Mouse (Mus musculus) heart, embryonic 14.5 days (tissue): Measurements from ENCODE around the gene Fcnb. TPM values are rescaled to one million over a fixed set of nuclear protein-coding genes. Genes with fewer than 3 reads are reported as not detected.
A peak's percentile ranks its signal among the peaks of the same experiment; 100 is the strongest.

Experiments used
- ATAC-seq: fragments of 200-750 bp; cut with Nextera tagmentation; 2 replicates; pipeline ENCODE4 v1.8.0; 2017; ENCODE audit warnings: low read depth, moderate TSS enrichment; ENCODE audit not compliant: insufficient number of reproducible peaks, insufficient read depth, low FRiP score
- H3K27ac ChIP-seq, 2 experiments: fragments of 200-500 bp in 1 of 2; fragments of 300-500 bp in 1 of 2; sonication (generic) in 1 of 2; replicated peaks in 1 of 2; 2 replicates each; pipeline ENCODE4 v1.5.1; 2012 to 2014; ENCODE audit warnings: low read depth in 2 of 2, low read length in 2 of 2, control low read depth in 1 of 2, mild to moderate bottlenecking in 1 of 2, mixed read lengths in 1 of 2; ENCODE audit not compliant: control insufficient read depth in 1 of 2, insufficient read depth in 1 of 2
- H3K27me3 ChIP-seq: fragments of 300-500 bp; sonication (generic); 2 replicates; pipeline ENCODE4 v1.6.1; 2014; ENCODE audit warnings: mild to moderate bottlenecking, low read length, control low read depth; ENCODE audit not compliant: control insufficient read depth, insufficient read depth
- H3K36me3 ChIP-seq: fragments of 300-500 bp; sonication (generic); 2 replicates; pipeline ENCODE4 v1.6.1; 2014; ENCODE audit warnings: mild to moderate bottlenecking, control low read depth, low read length, mixed read lengths; ENCODE audit not compliant: control insufficient read depth, insufficient read depth
- H3K4me1 ChIP-seq, 2 experiments: fragments of 200-500 bp in 1 of 2; fragments of 300-500 bp in 1 of 2; sonication (generic) in 1 of 2; 2 replicates each; pipeline ENCODE4 v1.6.1; 2012 to 2014; ENCODE audit warnings: low read length in 2 of 2, control low read depth in 1 of 2, mixed read lengths in 1 of 2; ENCODE audit not compliant: control insufficient read depth in 2 of 2, insufficient read depth in 2 of 2
- H3K4me2 ChIP-seq: fragments of 300-500 bp; sonication (generic); 2 replicates; pipeline ENCODE4 v1.6.1; 2014; ENCODE audit warnings: mild to moderate bottlenecking, low read length
- H3K4me3 ChIP-seq, 2 experiments: fragments of 200-500 bp in 1 of 2; fragments of 300-500 bp in 1 of 2; sonication (generic) in 1 of 2; 2 replicates each; pipeline ENCODE4 v1.5.1; 2012 to 2014; ENCODE audit warnings: low read length in 2 of 2, mild to moderate bottlenecking in 2 of 2, control low read depth in 1 of 2, low read depth in 1 of 2, moderate library complexity in 1 of 2; ENCODE audit not compliant: control insufficient read depth in 1 of 2, insufficient read depth in 1 of 2
- H3K9ac ChIP-seq: fragments of 300-500 bp; sonication (generic); 2 replicates; pipeline ENCODE4 v1.6.1; 2014; ENCODE audit warnings: mild to moderate bottlenecking, low read length
- H3K9me3 ChIP-seq: fragments of 300-500 bp; sonication (generic); 2 replicates; pipeline ENCODE4 v1.6.1; 2016; ENCODE audit warnings: low read length, control low read depth; ENCODE audit not compliant: control insufficient read depth
- WGBS: fragments of 180-500 bp; shearing (Covaris S2); extraction: QIAGEN DNeasy Blood & Tissue Kit; methylation state at CpG from one replicate; pipeline ENCODE4 v1.1.7; 2014; 5-methylcytosine and 5-hydroxymethylcytosine counted together
- polyA plus RNA-seq: library from polyadenylated mRNA; unstranded; fragments of >200 nt; fragmentation: Nextera tagmentation; extraction: Ambion mirVana; gene quantifications from 2 replicates; pipeline ENCODE4 v1.2.1, GENCODE M21; 2014

Gene Fcnb
- polyA plus RNA-seq, 1 experiment from 2014 or later: 0.28 TPM

DNA sequence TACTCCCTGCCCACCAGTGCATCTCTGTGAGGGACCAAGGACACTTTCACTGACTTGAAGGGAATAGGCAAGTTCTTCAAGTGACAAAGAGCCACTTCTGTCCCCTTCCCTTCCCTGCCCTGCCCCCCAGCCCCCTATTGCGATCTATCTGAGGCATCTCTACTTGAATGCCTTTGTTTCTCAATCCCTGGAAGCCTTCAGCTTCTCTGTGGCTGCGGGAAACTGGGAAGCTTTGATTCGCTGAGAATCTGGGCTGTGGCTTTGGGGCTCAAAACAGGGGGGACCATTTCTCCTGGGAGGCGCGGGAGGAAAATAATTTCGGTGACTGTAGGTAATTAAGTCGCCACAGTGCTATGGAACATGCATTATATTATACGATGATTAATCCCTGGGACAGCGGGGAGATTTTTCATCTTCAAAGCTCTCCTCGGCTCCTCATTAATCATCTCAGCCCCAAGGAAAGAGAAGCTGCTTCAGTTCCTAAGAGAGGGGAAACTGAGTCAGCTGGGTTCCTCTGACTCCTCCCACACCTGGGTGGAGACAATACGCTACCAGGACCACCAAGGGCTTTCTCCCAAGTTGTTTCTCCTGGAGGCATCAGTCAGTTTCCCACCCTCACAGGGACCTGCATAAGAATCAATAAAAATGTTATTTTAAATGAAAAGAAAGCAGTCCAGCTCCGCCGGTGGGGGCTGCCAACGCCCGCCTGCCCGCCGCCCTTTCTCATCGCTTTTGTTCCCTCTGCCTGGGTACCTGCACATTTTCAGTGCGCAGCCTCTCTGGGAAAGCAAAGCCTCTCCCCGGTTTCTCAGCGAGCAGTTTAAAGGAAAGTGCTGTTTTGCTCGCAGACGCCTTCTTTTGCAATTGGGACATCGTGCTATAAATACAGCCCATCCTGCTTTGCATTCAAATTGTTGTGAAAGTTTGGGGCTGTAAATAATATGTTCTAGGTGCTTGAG, 14.1 kb upstream of the Fcnb start:
- peak overlapping the region; percentile 37 for H3K4me2 ChIP-seq
- H3K9ac ChIP-seq: no peak overlapping the region
- H3K27me3 ChIP-seq: peaks cover 11% of the 10 kb centered on the region; the same call in 1 of the 2 replicates

DNA sequence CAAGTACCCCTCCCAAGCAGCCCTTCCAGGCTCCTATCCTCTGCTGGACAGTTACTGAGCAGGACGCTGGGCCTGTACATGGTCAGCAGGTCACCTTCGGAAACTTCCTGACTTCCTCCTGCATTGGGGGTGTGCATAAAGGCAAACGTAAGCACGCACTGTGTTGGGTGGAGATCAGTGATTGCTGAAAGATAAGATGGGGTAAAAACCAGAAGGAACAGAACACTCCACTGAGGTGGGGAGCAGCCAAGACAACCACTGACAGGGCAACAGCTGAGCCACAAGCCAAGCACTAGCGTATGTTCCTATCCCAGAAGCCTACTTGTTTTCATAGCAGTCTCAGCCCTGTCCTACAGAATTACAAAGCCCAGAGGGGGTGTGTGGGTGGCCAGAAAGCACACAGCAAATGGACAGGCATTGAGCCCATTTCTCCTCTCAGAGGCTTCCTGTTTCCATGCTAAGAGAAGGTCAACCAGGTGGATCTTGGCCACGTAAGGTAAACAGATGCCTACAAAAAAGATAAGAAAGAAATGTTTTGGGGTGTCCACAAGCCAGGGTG, 12.1 kb upstream of the Fcnb start:
- no peak for ATAC-seq
- no peaks in the 10 kb centered on the region for H3K36me3 ChIP-seq
- H3K4me3 ChIP-seq: no peak overlapping the region
- H3K4me1 ChIP-seq: peaks cover 0 to 7% of the 10 kb centered on the region in 2 experiments; a peak in 2 of 4 replicates
- no peak overlapping the region for H3K27ac ChIP-seq
- H3K27me3 ChIP-seq: peaks cover 11% of the 10 kb centered on the region; the same call in 1 of the 2 replicates
- WGBS: 73% methylated on average over 6 of the region's 6 CpGs
- no peak overlapping the region for H3K9ac ChIP-seq
- no peaks in the 10 kb centered on the region for H3K9me3 ChIP-seq
- H3K4me2 ChIP-seq: no peak overlapping the region

More for the DNA sequence above, 14.1 kb upstream of the Fcnb start:
- WGBS: 13% methylated on average over 24 of the region's 24 CpGs
- Histone ChIP-seq H3K36me3 (no peaks in the 10 kb centered on the region), H3K4me1 (peaks cover 0 to 7% of the 10 kb centered on the region in 2 experiments; a peak in 2 of 4 replicates), H3K4me3 (0 out of 4 replicates have a peak overlapping the region, but pooled peaks of 1 of the 2 experiments have one; percentile 8), H3K9me3 (no peaks in the 10 kb centered on the region), H3K27ac (no peak overlapping the region)
- no peak for ATAC-seq

GRCm38 (mm10) chr2:28092099-28092498, 7.4 kb upstream of the Fcnb start:
- no peak for ATAC-seq
- Histone ChIP-seq H3K27me3 (no peaks in the 10 kb centered on the region), H3K9ac (no peak overlapping the region), H3K27ac (no peak overlapping the region), H3K4me2 (no peak overlapping the region), H3K4me3 (no peak overlapping the region), H3K36me3 (no peaks in the 10 kb centered on the region), H3K4me1 (no peaks in the 10 kb centered on the region), H3K9me3 (no peaks in the 10 kb centered on the region)
- WGBS: 84% methylated on average over 8 of the region's 8 CpGs

- no peak overlapping the region for H3K27ac ChIP-seq
- H3K9me3 ChIP-seq: no peaks in the 10 kb centered on the region
- H3K4me1 ChIP-seq: no peaks in the 10 kb centered on the region
- no peak for ATAC-seq
- no peaks in the 10 kb centered on the region for H3K36me3 ChIP-seq
- no peak overlapping the region for H3K4me2 ChIP-seq
- WGBS: 74% methylated on average over 6 of the region's 6 CpGs
- no peaks in the 10 kb centered on the region for H3K27me3 ChIP-seq
- H3K9ac ChIP-seq: no peak overlapping the region
- no peak overlapping the region for H3K4me3 ChIP-seq
Measured at GRCm38 (mm10) chr2:28091042-28091441, 6.4 kb upstream of the Fcnb start.

- no peak overlapping the region for H3K4me2 ChIP-seq
- no peaks in the 10 kb centered on the region for H3K36me3 ChIP-seq
- no peaks in the 10 kb centered on the region for H3K4me1 ChIP-seq
- no peak overlapping the region for H3K9ac ChIP-seq
- 72% methylated on average over 7 of the region's 7 CpGs for WGBS
- H3K9me3 ChIP-seq: no peaks in the 10 kb centered on the region
- ATAC-seq: no peak
- no peaks in the 10 kb centered on the region for H3K27me3 ChIP-seq
- no peak overlapping the region for H3K27ac ChIP-seq
- no peak overlapping the region for H3K4me3 ChIP-seq
Measured at GRCm38 (mm10) chr2:28090299-28091008, 5.8 kb upstream of the Fcnb start.

GRCm38 (mm10) chr2:28089095-28089494, 4.4 kb upstream of the Fcnb start:
- ATAC-seq: no peak

DNA sequence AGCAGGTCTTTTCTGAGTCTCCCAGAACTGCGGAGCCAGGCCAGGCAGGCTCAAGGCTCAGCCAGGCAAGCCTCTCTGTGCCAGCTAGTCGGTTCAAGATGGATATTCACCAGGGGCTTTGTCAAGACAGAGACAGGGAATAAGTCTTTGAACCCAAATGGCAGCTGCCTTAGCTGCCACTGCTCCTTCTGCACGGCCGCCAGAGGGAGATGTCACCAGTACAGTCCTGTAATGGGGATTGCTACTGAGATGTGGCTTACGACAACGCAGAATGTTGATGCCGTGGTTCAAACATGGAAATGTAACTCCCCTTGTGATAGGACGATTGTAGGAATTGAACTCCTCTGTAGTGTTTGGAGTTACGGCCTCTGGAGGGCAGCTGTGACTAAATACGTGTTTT, 1.4 kb upstream of the Fcnb start:
- H3K4me1 ChIP-seq: no peaks in the 10 kb centered on the region
- no peak overlapping the region for H3K4me2 ChIP-seq
- H3K36me3 ChIP-seq: no peaks in the 10 kb centered on the region
- 77% methylated on average over 10 of the region's 10 CpGs for WGBS
- no peak overlapping the region for H3K27ac ChIP-seq
- H3K9me3 ChIP-seq: no peaks in the 10 kb centered on the region
- H3K9ac ChIP-seq: no peak overlapping the region
- H3K4me3 ChIP-seq: no peak overlapping the region
- ATAC-seq: no peak
- H3K27me3 ChIP-seq: no peaks in the 10 kb centered on the region

More at GRCm38 (mm10) chr2:28089095-28089494, 4.4 kb upstream of the Fcnb start:
- Histone ChIP-seq H3K9ac (no peak overlapping the region), H3K27me3 (no peaks in the 10 kb centered on the region), H3K27ac (no peak overlapping the region), H3K4me1 (no peaks in the 10 kb centered on the region), H3K4me2 (no peak overlapping the region), H3K9me3 (no peaks in the 10 kb centered on the region), H3K4me3 (no peak overlapping the region), H3K36me3 (no peaks in the 10 kb centered on the region)
- WGBS: 67% methylated on average over 5 of the region's 5 CpGs
